In genomic region chr8:116951778-116952177, GRCm38 (mm10) we compare ENCODE assay signal across 26 mouse cellular contexts. TPM values are rescaled to one million over a fixed set of nuclear protein-coding genes. Genes with fewer than 3 reads are reported as not detected.
A peak's percentile ranks its signal among the peaks of the same experiment; 100 is the strongest.
DNase-seq lines count a peak whose midpoint lies in the region; ATAC-seq and TF ChIP-seq lines count a peak whose summit lies in the region.
"Had no signal": no experiment of that assay in that cellular context is flagged by ENCODE, and none has a peak within 500 bp of the region (broad histone marks: within the 10 kb centered on the region; RNA-seq: fewer than 3 reads in every experiment).

No protein-coding gene starts in this region.

- WGBS in heart, embryonic 15.5 days: 88% methylated on average over 2 of the region's 2 CpGs
- WGBS in heart, embryonic 10.5 days: 100% methylated on average over 2 of the region's 2 CpGs
- 53% methylated on average over 2 of the region's 2 CpGs for WGBS in lung, postnatal 0 days
- WGBS in midbrain, embryonic 16.5 days: 98% methylated on average over 2 of the region's 2 CpGs

- TF ChIP-seq CTCF in lung, postnatal 0 days (IDR thresholded peaks at IDR 0.05): no peak

- H3K36me3 ChIP-seq in heart, embryonic 15.5 days: peaks cover 21% of the 10 kb centered on the region
- peaks cover 40% of the 10 kb centered on the region for H3K36me3 ChIP-seq in heart, embryonic 10.5 days
- peaks cover 25% of the 10 kb centered on the region; the same call in 1 of the 2 replicates for H3K36me3 ChIP-seq in lung, postnatal 0 days (ENCODE audit: insufficient read depth, low read length)
- peaks cover 25% of the 10 kb centered on the region for H3K36me3 ChIP-seq in midbrain, embryonic 16.5 days (ENCODE audit: control insufficient read depth, insufficient read depth, low read length)

- no peak for ATAC-seq in heart, embryonic 15.5 days (replicated peaks; ENCODE audit: insufficient number of reproducible peaks, insufficient read depth, low FRiP score, low read depth)
- ATAC-seq in lung, postnatal 0 days: peak; percentile 65
- no peak for ATAC-seq in midbrain, embryonic 16.5 days
- ATAC-seq: forebrain, embryonic 15.5 days; liver, embryonic 12.5 days; liver, postnatal 0 days had no signal

- H3K4me1 ChIP-seq in heart, embryonic 15.5 days (replicated peaks): peaks cover 30% of the 10 kb centered on the region
- peaks cover 19% of the 10 kb centered on the region for H3K4me1 ChIP-seq in heart, embryonic 10.5 days
- H3K4me1 ChIP-seq in lung, postnatal 0 days (ENCODE audit: insufficient read depth, low read depth, low read length): no peaks in the 10 kb centered on the region
- no peaks in the 10 kb centered on the region for H3K4me1 ChIP-seq in midbrain, embryonic 16.5 days (ENCODE audit: control insufficient read depth, insufficient read depth, low read length)
- H3K4me1 ChIP-seq: forebrain, embryonic 10.5 days; forebrain, embryonic 15.5 days; hindbrain, embryonic 15.5 days; neural tube, embryonic 13.5 days had no signal

- no peaks in the 10 kb centered on the region for H3K9me3 ChIP-seq in heart, embryonic 15.5 days (replicated peaks)
- no peaks in the 10 kb centered on the region for H3K9me3 ChIP-seq in heart, embryonic 10.5 days
- H3K9me3 ChIP-seq in lung, postnatal 0 days (ENCODE audit: low read length): no peaks in the 10 kb centered on the region
- H3K9me3 ChIP-seq in midbrain, embryonic 16.5 days (replicated peaks; ENCODE audit: control insufficient read depth, low read length, poor library complexity, severe bottlenecking): no peaks in the 10 kb centered on the region
- H3K9me3 ChIP-seq: embryonic facial prominence, embryonic 13.5 days; forebrain, embryonic 10.5 days; forebrain, embryonic 15.5 days; heart, embryonic 12.5 days; hindbrain, embryonic 15.5 days; liver, embryonic 12.5 days; neural tube, embryonic 13.5 days; stomach, embryonic 15.5 days had no signal

- no peaks in the 10 kb centered on the region for H3K27me3 ChIP-seq in heart, embryonic 15.5 days
- no peaks in the 10 kb centered on the region for H3K27me3 ChIP-seq in heart, embryonic 10.5 days (ENCODE audit: insufficient read depth, poor library complexity, severe bottlenecking)
- H3K27me3 ChIP-seq in lung, postnatal 0 days (replicated peaks; ENCODE audit: insufficient read depth, low read length): no peaks in the 10 kb centered on the region
- H3K27me3 ChIP-seq in midbrain, embryonic 16.5 days (ENCODE audit: control insufficient read depth, insufficient read depth, low read depth, low read length): no peaks in the 10 kb centered on the region
- H3K27me3 ChIP-seq: CH12.LX; embryonic facial prominence, embryonic 13.5 days; forebrain, embryonic 15.5 days; heart, embryonic 12.5 days; hindbrain, embryonic 15.5 days; liver, embryonic 12.5 days; neural tube, embryonic 13.5 days; stomach, embryonic 15.5 days had no signal

- H3K4me2 ChIP-seq in heart, embryonic 15.5 days: no peak overlapping the region
- no peak overlapping the region for H3K4me2 ChIP-seq in lung, postnatal 0 days (replicated peaks; ENCODE audit: low read depth, low read length)
- H3K4me2 ChIP-seq in midbrain, embryonic 16.5 days (ENCODE audit: low read length): no peak overlapping the region
- H3K4me2 ChIP-seq: embryonic facial prominence, embryonic 13.5 days; forebrain, embryonic 15.5 days; heart, embryonic 12.5 days; hindbrain, embryonic 15.5 days; liver, embryonic 12.5 days; midbrain, embryonic 11.5 days; neural tube, embryonic 13.5 days; stomach, embryonic 15.5 days had no signal

- H3K9ac ChIP-seq in heart, embryonic 15.5 days: no peak overlapping the region
- H3K9ac ChIP-seq in lung, postnatal 0 days (replicated peaks; ENCODE audit: low read depth): no peak overlapping the region
- no peak overlapping the region for H3K9ac ChIP-seq in midbrain, embryonic 16.5 days (ENCODE audit: low read depth, low read length)
- H3K9ac ChIP-seq: embryonic facial prominence, embryonic 13.5 days; forebrain, embryonic 15.5 days; heart, embryonic 12.5 days; hindbrain, embryonic 15.5 days; liver, embryonic 12.5 days; liver, postnatal 0 days; neural tube, embryonic 13.5 days; stomach, embryonic 15.5 days had no signal

- no peak for DNase-seq in heart, embryonic 10.5 days (ENCODE audit: low spot score)
- peak; percentile 28 to 58 for DNase-seq in kidney, postnatal 25 days
- no peak for DNase-seq in kidney, postnatal 4 days
- peak; percentile 53 for DNase-seq in lung, postnatal 0 days (ENCODE audit: low spot score)
- no peak for DNase-seq in lung, postnatal 25 days (ENCODE audit: low spot score)
- no peak for DNase-seq in spleen, postnatal 36 days (ENCODE audit: low spot score in 2 of 2)
- DNase-seq: adrenal gland, adult 2 months; gastrocnemius, postnatal 25 days; heart, adult 11 months; layer of hippocampus, postnatal 36 days; left cerebral cortex, postnatal 4 days; liver, postnatal 0 days had no signal

- H3K27ac ChIP-seq in heart, embryonic 15.5 days: peak overlapping the region; percentile 54; the same call in 1 of the 2 replicates
- no peak overlapping the region for H3K27ac ChIP-seq in heart, embryonic 10.5 days
- H3K27ac ChIP-seq in lung, postnatal 0 days (ENCODE audit: low read length): peak overlapping the region; percentile 39; the same call in 1 of the 2 replicates
- H3K27ac ChIP-seq in midbrain, embryonic 16.5 days (ENCODE audit: low read length): no peak overlapping the region
- H3K27ac ChIP-seq: forebrain, embryonic 10.5 days; forebrain, embryonic 15.5 days; hindbrain, embryonic 15.5 days; kidney, postnatal 0 days; liver, embryonic 12.5 days; neural tube, embryonic 13.5 days; stomach, embryonic 15.5 days had no signal

- H3K4me3 ChIP-seq in heart, embryonic 15.5 days: no peak overlapping the region
- H3K4me3 ChIP-seq in heart, embryonic 10.5 days: no peak overlapping the region
- H3K4me3 ChIP-seq in lung, postnatal 0 days (ENCODE audit: low read depth, low read length): no peak overlapping the region
- no peak overlapping the region for H3K4me3 ChIP-seq in midbrain, embryonic 16.5 days (ENCODE audit: low read depth, low read length)
- H3K4me3 ChIP-seq: embryonic facial prominence, embryonic 13.5 days; forebrain, embryonic 10.5 days; forebrain, embryonic 15.5 days; heart, embryonic 12.5 days; hindbrain, embryonic 15.5 days; liver, embryonic 12.5 days; neural tube, embryonic 13.5 days; stomach, embryonic 15.5 days had no signal

- no peak for TF ChIP-seq EP300 in lung, postnatal 0 days (IDR thresholded peaks at IDR 0.05)

RNA-seq across cellular contexts. Expression of gene Atmin, which starts 8.6 kb away (rescaled TPM):
- polyA plus RNA-seq in heart, embryonic 15.5 days (2015; fragmentation: Nextera tagmentation; extraction: Ambion mirVana): 7.9 and 10.5 TPM in 2 replicates
- polyA plus RNA-seq in heart, embryonic 10.5 days (2016; fragmentation: Nextera tagmentation; extraction: Ambion mirVana): 8.6 and 11.2 TPM in 2 replicates
- polyA plus RNA-seq in lung, postnatal 0 days (2015; fragmentation: Nextera tagmentation; extraction: Ambion mirVana): 8.7 and 9.7 TPM in 2 replicates
- 20.4 and 20.8 TPM in 2 replicates for polyA plus RNA-seq in midbrain, embryonic 16.5 days (2015; fragmentation: Nextera tagmentation; extraction: Ambion mirVana)

RNA-seq across cellular contexts. Expression of gene 1700030J22Rik, which starts 27.0 kb away (rescaled TPM):
- polyA plus RNA-seq in heart, embryonic 15.5 days (2015; fragmentation: Nextera tagmentation; extraction: Ambion mirVana): 0.58 and 0.77 TPM in 2 replicates
- polyA plus RNA-seq in heart, embryonic 10.5 days (2016; fragmentation: Nextera tagmentation; extraction: Ambion mirVana): 0.74 and 1.3 TPM in 2 replicates
- 2.6 TPM in 2 replicates for polyA plus RNA-seq in lung, postnatal 0 days (2015; fragmentation: Nextera tagmentation; extraction: Ambion mirVana)
- polyA plus RNA-seq in midbrain, embryonic 16.5 days (2015; fragmentation: Nextera tagmentation; extraction: Ambion mirVana): 9.6 and 11.3 TPM in 2 replicates
- polyA plus RNA-seq: activated CD4-positive, CD25-positive, alpha-beta regulatory T cell, adult 4 months had no signal

RNA-seq across cellular contexts. Expression of gene Cenpn, which starts 30.2 kb away (rescaled TPM):
- 22.9 and 26.5 TPM in 2 replicates for polyA plus RNA-seq in heart, embryonic 15.5 days (2015; fragmentation: Nextera tagmentation; extraction: Ambion mirVana)
- polyA plus RNA-seq in heart, embryonic 10.5 days (2016; fragmentation: Nextera tagmentation; extraction: Ambion mirVana): 36.9 and 45.5 TPM in 2 replicates
- 2.7 and 3.7 TPM in 2 replicates for polyA plus RNA-seq in lung, postnatal 0 days (2015; fragmentation: Nextera tagmentation; extraction: Ambion mirVana)
- 6.4 and 6.9 TPM in 2 replicates for polyA plus RNA-seq in midbrain, embryonic 16.5 days (2015; fragmentation: Nextera tagmentation; extraction: Ambion mirVana)

RNA-seq across cellular contexts. Expression of gene Cmc2, which starts 30.5 kb away (rescaled TPM):
- polyA plus RNA-seq in heart, embryonic 15.5 days (2015; fragmentation: Nextera tagmentation; extraction: Ambion mirVana): 98.4 and 142 TPM in 2 replicates
- polyA plus RNA-seq in heart, embryonic 10.5 days (2016; fragmentation: Nextera tagmentation; extraction: Ambion mirVana): 82.0 and 104 TPM in 2 replicates
- 28.6 and 36.6 TPM in 2 replicates for polyA plus RNA-seq in lung, postnatal 0 days (2015; fragmentation: Nextera tagmentation; extraction: Ambion mirVana)
- 25.7 and 27.3 TPM in 2 replicates for polyA plus RNA-seq in midbrain, embryonic 16.5 days (2015; fragmentation: Nextera tagmentation; extraction: Ambion mirVana)

RNA-seq across cellular contexts. Expression of gene Gcsh, which starts 41.6 kb away (rescaled TPM):
- polyA plus RNA-seq in heart, embryonic 15.5 days (2015; fragmentation: Nextera tagmentation; extraction: Ambion mirVana): 66.1 and 78.2 TPM in 2 replicates
- polyA plus RNA-seq in heart, embryonic 10.5 days (2016; fragmentation: Nextera tagmentation; extraction: Ambion mirVana): 106 and 140 TPM in 2 replicates
- 40.1 and 47.2 TPM in 2 replicates for polyA plus RNA-seq in lung, postnatal 0 days (2015; fragmentation: Nextera tagmentation; extraction: Ambion mirVana)
- polyA plus RNA-seq in midbrain, embryonic 16.5 days (2015; fragmentation: Nextera tagmentation; extraction: Ambion mirVana): 74.3 and 80.2 TPM in 2 replicates

Comparison
In these comparisons a context has a peak if more than half of its experiments do, and no peak if none do; other contexts are left out.
1. H3K27ac ChIP-seq: peak in heart, embryonic 15.5 days (single experiment) and lung, postnatal 0 days (single experiment); none in heart, embryonic 10.5 days (single experiment) and midbrain, embryonic 16.5 days (single experiment).
2. DNase-seq: peak in kidney, postnatal 25 days (2 of 2) and lung, postnatal 0 days (single experiment); none in heart, embryonic 10.5 days (single experiment), kidney, postnatal 4 days (0 of 2), lung, postnatal 25 days (single experiment) and spleen, postnatal 36 days (0 of 2).